Mouse (Mus musculus): ENCODE results near the gene Igdcc3. TPM values are rescaled to one million over a fixed set of nuclear protein-coding genes. Genes with fewer than 3 reads are reported as not detected.

Gene Igdcc3
- total and polyA plus RNA-seq, 3 experiments, result 0.49 TPM; not detected in 2

- Histone ChIP-seq H3K4me1 (ENCODE audit: insufficient read depth, low read depth, low read length) (peaks cover 3% of the 10 kb centered on the region; the same call in 1 of the 2 replicates), H3K27me3 (ENCODE audit: insufficient read depth, low read length) (peaks cover 66% of the 10 kb centered on the region), H3K4me3 (ENCODE audit: low read depth, low read length) (no peak overlapping the region), H3K36me3 (replicated peaks) (no peaks in the 10 kb centered on the region), H3K9me3 (replicated peaks) (no peaks in the 10 kb centered on the region)
- DNase-seq (ENCODE audit: low spot score) (no peak), ATAC-seq (ENCODE audit: extremely low read depth, insufficient number of reproducible peaks, low FRiP score, poor library complexity, severe bottlenecking) (no peak)
- TF ChIP-seq TAL1 (conservative IDR thresholded peaks at IDR 0.05; ENCODE audit: low read depth, low read length) (no peak), GATA2 (IDR thresholded peaks at IDR 0.05; ENCODE audit: borderline replicate concordance, low read depth, low read length) (no peak), POLR2AphosphoS5 (IDR thresholded peaks at IDR 0.05; ENCODE audit: insufficient replicate concordance, low read depth, low read length) (no peak), CTCF (IDR thresholded peaks at IDR 0.05; ENCODE audit: low read depth, low read length) (no peak), GATA1 (IDR thresholded peaks at IDR 0.05; ENCODE audit: borderline replicate concordance, low read length) (no peak)
These were observed 36.5 kb downstream of the Igdcc3 start for GRCm38 (mm10) chr9:65177497-65177896.

- ATAC-seq (ENCODE audit: extremely low read depth, insufficient number of reproducible peaks, low FRiP score, poor library complexity, severe bottlenecking) (no peak), DNase-seq (ENCODE audit: low spot score) (no peak)
- H3K4me1 ChIP-seq (ENCODE audit: insufficient read depth, low read depth, low read length), result peaks cover 3% of the 10 kb centered on the region; the same call in 1 of the 2 replicates
- no peaks in the 10 kb centered on the region for H3K36me3 ChIP-seq (replicated peaks)
- H3K9me3 ChIP-seq (replicated peaks), result no peaks in the 10 kb centered on the region
- no peak overlapping the region for H3K4me3 ChIP-seq (ENCODE audit: low read depth, low read length)
- TF ChIP-seq GATA1 (IDR thresholded peaks at IDR 0.05; ENCODE audit: borderline replicate concordance, low read length), result no peak
- H3K27me3 ChIP-seq (ENCODE audit: insufficient read depth, low read length), result peaks cover 67% of the 10 kb centered on the region
These were observed 36.9 kb downstream of the Igdcc3 start for GRCm38 (mm10) chr9:65177912-65178311.

- Histone ChIP-seq H3K27me3 (ENCODE audit: insufficient read depth, low read length) (peaks cover 63% of the 10 kb centered on the region), H3K36me3 (replicated peaks) (no peaks in the 10 kb centered on the region), H3K4me3 (ENCODE audit: low read depth, low read length) (no peak overlapping the region), H3K9me3 (replicated peaks) (no peaks in the 10 kb centered on the region), H3K4me1 (ENCODE audit: insufficient read depth, low read depth, low read length) (peaks cover 3% of the 10 kb centered on the region; the same call in 1 of the 2 replicates)
- no peak for ATAC-seq (ENCODE audit: extremely low read depth, insufficient number of reproducible peaks, low FRiP score, poor library complexity, severe bottlenecking)
- DNase-seq (ENCODE audit: low spot score), result no peak
- TF ChIP-seq POLR2AphosphoS5 (IDR thresholded peaks at IDR 0.05; ENCODE audit: insufficient replicate concordance, low read depth, low read length), result no peak
- TF ChIP-seq TAL1 (conservative IDR thresholded peaks at IDR 0.05; ENCODE audit: low read depth, low read length), result no peak
- no peak for TF ChIP-seq GATA1 (IDR thresholded peaks at IDR 0.05; ENCODE audit: borderline replicate concordance, low read length)
- TF ChIP-seq GATA2 (IDR thresholded peaks at IDR 0.05; ENCODE audit: borderline replicate concordance, low read depth, low read length), result no peak
- TF ChIP-seq CTCF (IDR thresholded peaks at IDR 0.05; ENCODE audit: low read depth, low read length), result no peak
These were observed 37.6 kb downstream of the Igdcc3 start for GRCm38 (mm10) chr9:65178336-65179213.

GRCm38 (mm10) chr9:65179817-65180624 lies 39.0 kb downstream of the Igdcc3 start:
- H3K4me1 ChIP-seq (ENCODE audit: insufficient read depth, low read depth, low read length), result peaks cover 3% of the 10 kb centered on the region; the same call in 1 of the 2 replicates
- H3K27me3 ChIP-seq (ENCODE audit: insufficient read depth, low read length), result peaks cover 66% of the 10 kb centered on the region
- no peak overlapping the region for H3K4me3 ChIP-seq (ENCODE audit: low read depth, low read length)
- H3K9me3 ChIP-seq (replicated peaks), result no peaks in the 10 kb centered on the region
- TF ChIP-seq TAL1 (conservative IDR thresholded peaks at IDR 0.05; ENCODE audit: low read depth, low read length) (no peak), GATA2 (IDR thresholded peaks at IDR 0.05; ENCODE audit: borderline replicate concordance, low read depth, low read length) (no peak), GATA1 (IDR thresholded peaks at IDR 0.05; ENCODE audit: borderline replicate concordance, low read length) (no peak), CTCF (IDR thresholded peaks at IDR 0.05; ENCODE audit: low read depth, low read length) (no peak), POLR2AphosphoS5 (IDR thresholded peaks at IDR 0.05; ENCODE audit: insufficient replicate concordance, low read depth, low read length) (no peak)
- no peak for ATAC-seq (ENCODE audit: extremely low read depth, insufficient number of reproducible peaks, low FRiP score, poor library complexity, severe bottlenecking)
- H3K36me3 ChIP-seq (replicated peaks), result no peaks in the 10 kb centered on the region
- DNase-seq (ENCODE audit: low spot score), result no peak

GRCm38 (mm10) chr9:65188599-65188998 lies 47.6 kb downstream of the Igdcc3 start:
- peaks cover 21% of the 10 kb centered on the region for H3K27me3 ChIP-seq (ENCODE audit: insufficient read depth, low read length)
- no peak overlapping the region for H3K4me3 ChIP-seq (ENCODE audit: low read depth, low read length)
- no peaks in the 10 kb centered on the region for H3K9me3 ChIP-seq (replicated peaks)
- no peaks in the 10 kb centered on the region for H3K4me1 ChIP-seq (ENCODE audit: insufficient read depth, low read depth, low read length)
- DNase-seq (ENCODE audit: low spot score) (peak; percentile 70), ATAC-seq (ENCODE audit: extremely low read depth, insufficient number of reproducible peaks, low FRiP score, poor library complexity, severe bottlenecking) (no peak)
- TF ChIP-seq GATA1 (IDR thresholded peaks at IDR 0.05; ENCODE audit: borderline replicate concordance, low read length) (no peak), CTCF (IDR thresholded peaks at IDR 0.05; ENCODE audit: low read depth, low read length) (peak; percentile 74)
- no peaks in the 10 kb centered on the region for H3K36me3 ChIP-seq (replicated peaks)

GRCm38 (mm10) chr9:65190306-65190705 lies 49.3 kb downstream of the Igdcc3 start:
- no peaks in the 10 kb centered on the region for H3K36me3 ChIP-seq (replicated peaks)
- no peak for ATAC-seq (ENCODE audit: extremely low read depth, insufficient number of reproducible peaks, low FRiP score, poor library complexity, severe bottlenecking)
- DNase-seq (ENCODE audit: low spot score), result no peak
- H3K4me1 ChIP-seq (ENCODE audit: insufficient read depth, low read depth, low read length), result peaks cover 10% of the 10 kb centered on the region
- TF ChIP-seq CTCF (IDR thresholded peaks at IDR 0.05; ENCODE audit: low read depth, low read length) (no peak), POLR2AphosphoS5 (IDR thresholded peaks at IDR 0.05; ENCODE audit: insufficient replicate concordance, low read depth, low read length) (no peak), TAL1 (conservative IDR thresholded peaks at IDR 0.05; ENCODE audit: low read depth, low read length) (no peak), GATA2 (IDR thresholded peaks at IDR 0.05; ENCODE audit: borderline replicate concordance, low read depth, low read length) (no peak), GATA1 (IDR thresholded peaks at IDR 0.05; ENCODE audit: borderline replicate concordance, low read length) (no peak)
- H3K27me3 ChIP-seq (ENCODE audit: insufficient read depth, low read length), result peaks cover 10% of the 10 kb centered on the region; the same call in 1 of the 2 replicates
- no peak overlapping the region for H3K4me3 ChIP-seq (ENCODE audit: low read depth, low read length)
- H3K9me3 ChIP-seq (replicated peaks), result peaks cover 2% of the 10 kb centered on the region; the same call in 1 of the 2 replicates
